Mouse (Mus musculus): ENCODE results near the gene Cryba2. TPM values are rescaled to one million over a fixed set of nuclear protein-coding genes. Genes with fewer than 3 reads are reported as not detected.

Gene Cryba2
- total RNA-seq, 1 experiment from 2014 or later: not detected

- 0 out of 2 replicates have a peak, but pooled peaks have one; percentile 15 for ATAC-seq (replicated peaks; ENCODE audit: low read depth, poor library complexity, severe bottlenecking)
Measured at GRCm38 (mm10) chr1:74885369-74886042, 7.4 kb downstream of the Cryba2 start, which contains the start of gene Fev. Fev (minus strand) TSS chr1:74885419.

- no peak; the same call in 1 of the 2 replicates for ATAC-seq (replicated peaks; ENCODE audit: low read depth, poor library complexity, severe bottlenecking)
Measured at GRCm38 (mm10) chr1:74884196-74885141, 8.5 kb downstream of the Cryba2 start.

- ATAC-seq (replicated peaks; ENCODE audit: low read depth, poor library complexity, severe bottlenecking): no peak
Measured at GRCm38 (mm10) chr1:74883441-74883840, 9.5 kb downstream of the Cryba2 start.

GRCm38 (mm10) chr1:74882828-74883227, 10.1 kb downstream of the Cryba2 start:
- ATAC-seq (replicated peaks; ENCODE audit: low read depth, poor library complexity, severe bottlenecking): no peak

DNA sequence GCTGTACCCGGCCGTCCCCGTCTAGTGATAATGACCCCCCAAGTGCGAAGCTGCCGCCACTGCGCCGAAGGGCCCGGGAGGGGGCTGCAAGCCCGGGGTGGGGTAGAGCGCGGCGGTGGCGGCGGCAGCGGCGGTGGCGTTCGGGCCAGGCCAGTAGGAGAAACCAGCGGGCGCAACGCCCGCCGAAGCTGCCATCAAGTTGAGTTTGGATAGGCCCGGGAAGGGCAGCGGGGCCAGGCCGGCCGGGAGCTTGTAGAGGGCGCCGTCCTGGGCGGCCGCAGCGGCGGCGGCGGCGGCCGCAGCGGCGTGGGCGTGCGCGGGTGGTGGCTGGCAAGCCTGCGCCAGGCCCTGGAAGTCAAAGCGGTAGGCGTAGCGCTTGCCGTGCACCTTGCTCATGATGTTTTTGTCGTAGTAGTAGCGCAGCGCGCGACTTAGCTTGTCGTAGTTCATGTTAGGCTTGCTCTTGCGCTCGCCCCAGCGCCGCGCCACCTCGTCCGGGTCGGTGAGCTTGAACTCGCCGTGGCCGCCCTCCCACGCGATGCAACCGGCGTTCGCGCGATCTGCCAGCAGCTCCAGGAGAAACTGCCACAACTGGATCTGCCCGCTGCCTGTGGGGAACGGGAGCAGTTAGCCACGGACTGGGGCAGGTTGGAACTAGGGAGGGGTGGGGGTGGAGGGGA, 10.7 kb downstream of the Cryba2 start:
- ATAC-seq (replicated peaks; ENCODE audit: low read depth, poor library complexity, severe bottlenecking): no peak

- ATAC-seq (replicated peaks; ENCODE audit: low read depth, poor library complexity, severe bottlenecking): peak; percentile 74
Measured at GRCm38 (mm10) chr1:74880785-74881360, 12.1 kb downstream of the Cryba2 start.

DNA sequence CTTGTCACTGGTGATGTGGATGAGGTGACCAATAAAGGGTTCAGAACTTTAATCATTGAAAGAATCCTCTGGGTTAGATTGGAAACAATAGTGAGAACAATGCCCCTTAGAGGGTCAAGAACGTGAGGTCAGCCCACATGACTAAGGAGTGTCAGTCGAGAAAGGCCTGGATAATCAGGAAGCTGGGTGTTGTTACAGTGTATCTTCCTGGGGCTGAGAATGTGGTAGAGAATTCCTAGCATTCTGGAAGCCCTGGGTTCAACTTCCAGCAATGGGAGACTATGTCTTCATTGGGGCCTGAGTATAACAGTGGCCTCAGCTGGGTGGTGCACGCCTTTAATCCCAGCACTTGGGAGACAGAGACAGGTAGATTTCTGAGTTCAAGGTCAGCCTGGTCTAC, 15.7 kb downstream of the Cryba2 start:
- no peak for ATAC-seq (replicated peaks; ENCODE audit: low read depth, poor library complexity, severe bottlenecking)

DNA sequence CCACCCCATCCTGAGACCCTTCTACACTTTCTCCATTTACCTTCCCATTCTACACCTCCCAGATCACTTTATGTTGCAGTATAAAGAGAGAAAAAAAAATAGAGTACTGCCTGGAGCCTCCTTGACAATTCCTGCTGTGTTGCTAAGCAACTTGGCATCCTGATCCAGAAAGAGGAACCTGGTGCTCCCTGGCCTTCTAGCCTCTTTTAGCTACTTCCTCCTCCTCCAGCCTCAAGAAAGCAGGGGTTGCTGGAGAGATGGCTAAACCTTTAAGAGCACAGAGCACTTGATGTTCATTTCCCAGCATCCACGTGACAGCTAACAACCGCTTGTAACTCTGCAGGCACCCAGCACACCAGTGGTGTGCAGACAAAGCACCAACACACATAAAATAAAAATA, 20.7 kb downstream of the Cryba2 start:
- ATAC-seq (replicated peaks; ENCODE audit: low read depth, poor library complexity, severe bottlenecking): 0 out of 2 replicates have a peak, but pooled peaks have one; percentile 45

DNA sequence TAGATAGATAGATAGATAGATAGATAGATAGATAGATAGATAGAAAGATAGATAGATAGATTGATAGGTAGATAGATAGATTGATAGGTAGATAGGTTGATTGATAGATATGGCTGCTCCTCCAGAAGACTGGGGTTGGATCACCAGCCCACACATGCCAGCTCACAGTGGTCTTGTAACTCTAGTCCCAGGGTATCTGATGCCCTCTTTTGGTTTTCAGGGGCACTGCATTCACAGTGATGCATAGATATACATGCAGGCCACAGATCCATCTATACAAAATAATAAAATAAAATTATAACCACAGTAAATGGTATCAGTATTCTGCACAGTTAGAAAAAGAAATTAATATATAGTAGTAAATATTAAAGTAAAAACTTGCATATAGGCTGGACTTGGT, 31.2 kb downstream of the Cryba2 start:
- ATAC-seq (replicated peaks; ENCODE audit: low read depth, poor library complexity, severe bottlenecking): no peak

DNA sequence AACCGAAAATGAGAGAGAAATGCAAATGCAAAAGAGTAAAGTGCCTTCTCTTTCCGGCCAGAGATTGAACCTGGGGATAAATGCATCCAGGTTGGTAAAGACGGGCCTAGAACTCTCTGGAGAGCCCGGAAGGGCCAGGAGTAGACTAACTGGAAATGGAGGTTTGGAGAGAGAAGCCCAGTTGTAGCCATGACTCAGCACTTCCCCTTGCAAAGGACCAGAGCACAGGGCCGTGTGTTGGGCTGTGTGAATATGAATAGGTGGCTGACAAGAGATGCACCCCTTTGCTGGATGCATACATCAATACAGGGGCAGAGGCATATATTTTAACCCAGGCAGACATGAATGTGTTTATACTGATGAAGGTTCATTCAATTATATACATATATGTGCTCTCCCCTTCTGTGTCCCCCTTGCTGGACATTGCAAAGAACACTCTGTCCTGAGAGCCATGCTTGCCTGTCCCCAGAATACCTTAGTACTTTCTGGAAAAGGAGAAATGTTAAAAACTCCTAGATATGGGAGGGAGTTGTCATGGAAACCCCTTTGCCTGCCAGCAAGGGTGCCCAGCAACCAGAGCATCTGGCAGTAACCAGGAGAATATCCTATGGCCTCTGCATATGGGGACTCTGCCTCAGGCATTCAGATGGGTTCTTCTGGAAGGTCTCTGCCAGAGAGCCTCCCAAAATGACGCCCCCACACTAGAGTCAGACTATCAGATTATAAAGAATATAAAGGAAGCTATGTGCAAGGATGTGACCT, 33.5 kb downstream of the Cryba2 start:
- ATAC-seq (replicated peaks; ENCODE audit: low read depth, poor library complexity, severe bottlenecking): no peak

DNA sequence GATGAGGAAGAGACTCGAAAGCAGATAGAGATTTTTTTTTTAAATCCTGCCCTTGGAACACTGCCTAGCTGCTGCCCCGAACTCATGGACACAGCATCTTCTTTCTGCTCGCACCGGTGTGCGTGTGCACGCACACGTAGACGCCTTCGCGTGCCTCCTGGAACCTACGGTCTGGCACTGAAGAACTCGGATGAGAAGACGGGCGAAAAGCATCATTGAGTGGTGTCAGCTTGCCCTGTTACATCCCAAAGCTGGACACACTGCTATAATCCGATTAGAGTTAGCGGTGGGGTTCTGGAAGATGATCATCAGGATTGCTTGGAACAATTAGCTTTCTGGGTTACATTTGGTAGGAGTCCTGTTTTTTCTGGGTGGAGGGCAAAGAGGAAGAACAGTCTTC, 34.1 kb downstream of the Cryba2 start:
- ATAC-seq (replicated peaks; ENCODE audit: low read depth, poor library complexity, severe bottlenecking): no peak

GRCm38 (mm10) chr1:74858171-74858719, 34.7 kb downstream of the Cryba2 start:
- ATAC-seq (replicated peaks; ENCODE audit: low read depth, poor library complexity, severe bottlenecking): peak; percentile 20; the same call in 1 of the 2 replicates

- ATAC-seq (replicated peaks; ENCODE audit: low read depth, poor library complexity, severe bottlenecking): no peak
Measured at GRCm38 (mm10) chr1:74857677-74858076, 35.3 kb downstream of the Cryba2 start.

- ATAC-seq (replicated peaks; ENCODE audit: low read depth, poor library complexity, severe bottlenecking): no peak
Measured at GRCm38 (mm10) chr1:74857201-74857600, 35.7 kb downstream of the Cryba2 start.

DNA sequence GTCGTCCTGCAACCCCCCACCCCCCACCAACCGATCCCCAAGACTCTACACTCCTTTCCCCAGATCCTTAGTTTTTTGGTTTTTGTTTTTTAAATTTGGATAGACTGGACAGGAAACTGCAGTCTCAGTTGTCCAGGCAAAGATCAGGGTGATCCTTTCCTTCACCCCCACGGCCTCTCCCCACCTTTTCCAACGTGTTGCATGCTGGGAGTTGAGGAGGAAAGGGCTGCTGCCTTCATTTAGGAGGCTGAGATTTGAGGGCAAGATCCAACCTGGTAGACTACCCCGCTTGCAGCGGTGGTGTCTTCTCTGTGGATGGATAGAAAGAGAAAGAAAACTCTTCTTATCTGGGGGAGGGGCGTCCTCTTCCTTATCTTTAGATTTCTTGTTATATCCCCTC, 36.2 kb downstream of the Cryba2 start:
- no peak for ATAC-seq (replicated peaks; ENCODE audit: low read depth, poor library complexity, severe bottlenecking)

DNA sequence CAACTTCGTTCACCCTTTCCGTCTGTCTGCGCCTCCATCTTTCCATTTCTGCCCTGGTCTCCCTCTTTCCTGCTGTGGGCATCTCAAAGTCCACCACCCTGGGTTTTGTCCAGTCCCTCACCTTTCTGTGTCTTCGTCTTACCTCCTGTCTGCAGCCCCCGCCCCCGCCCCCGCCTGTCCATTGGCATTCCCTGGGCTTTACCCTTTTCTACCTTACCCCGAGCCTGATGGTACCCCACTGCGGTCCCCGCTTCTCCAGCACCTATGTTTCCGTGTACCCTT, 36.6 kb downstream of the Cryba2 start:
- no peak for ATAC-seq (replicated peaks; ENCODE audit: low read depth, poor library complexity, severe bottlenecking)

DNA sequence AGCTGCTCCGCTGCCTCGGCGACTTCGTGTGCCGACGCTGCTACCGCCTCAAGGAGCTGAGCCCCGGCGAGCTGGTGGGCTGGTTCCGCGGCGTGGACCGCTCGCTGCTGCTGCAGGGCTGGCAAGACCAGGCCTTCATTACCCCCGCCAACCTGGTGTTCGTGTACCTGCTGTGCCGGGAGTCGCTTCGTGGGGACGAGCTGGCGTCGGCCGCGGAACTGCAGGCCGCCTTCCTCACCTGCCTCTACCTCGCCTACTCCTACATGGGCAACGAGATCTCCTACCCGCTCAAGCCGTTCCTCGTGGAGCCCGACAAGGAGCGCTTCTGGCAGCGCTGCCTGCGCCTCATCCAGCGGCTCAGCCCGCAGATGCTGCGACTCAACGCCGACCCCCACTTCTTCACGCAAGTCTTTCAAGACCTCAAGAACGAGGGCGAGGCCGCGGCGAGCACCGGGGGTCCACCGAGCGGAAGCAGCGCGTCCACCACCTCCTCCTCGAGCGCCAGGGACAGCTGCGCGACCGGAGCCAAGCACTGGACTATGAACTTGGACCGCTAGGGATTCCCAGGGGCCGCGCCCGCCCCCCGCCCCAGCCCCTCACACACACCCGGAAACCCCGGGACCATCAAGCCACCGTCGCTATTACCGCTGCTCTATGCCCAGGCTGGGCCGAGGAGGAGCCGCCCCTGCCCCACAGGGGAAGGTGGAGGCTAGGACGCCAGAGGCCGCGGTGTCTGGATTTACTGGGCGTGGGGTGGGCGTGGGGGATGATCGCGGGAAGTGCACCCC, 37.1 kb downstream of the Cryba2 start:
- no peak for ATAC-seq (replicated peaks; ENCODE audit: low read depth, poor library complexity, severe bottlenecking)

- no peak for ATAC-seq (replicated peaks; ENCODE audit: low read depth, poor library complexity, severe bottlenecking)
Measured at GRCm38 (mm10) chr1:74855156-74855555, 37.8 kb downstream of the Cryba2 start.

Measured in common myeloid progenitor, adult 5-6 weeks (primary cell).